Mouse (Mus musculus): Measurements from ENCODE around the gene Hipk3. TPM values are rescaled to one million over a fixed set of nuclear protein-coding genes. Genes with fewer than 3 reads are reported as not detected.
A peak's percentile ranks its signal among the peaks of the same experiment; 100 is the strongest.

The Hipk3 gene
- polyA plus RNA-seq (2015; fragmentation: Nextera tagmentation; extraction: Ambion mirVana): 15.5 and 15.6 TPM in 2 replicates

- under 1% methylated on average over 56 of the region's 98 CpGs for WGBS
- no peaks in the 10 kb centered on the region for H3K9me3 ChIP-seq (ENCODE audit: control insufficient read depth, low read length)
- H3K4me3 ChIP-seq (ENCODE audit: low read length): peak within 1 kb of the TSS; percentile 96
- H3K27ac ChIP-seq (ENCODE audit: low read length): peak within 1 kb of the TSS; percentile 100
- peaks cover 33% of the 10 kb centered on the region for H3K4me1 ChIP-seq (replicated peaks; ENCODE audit: control insufficient read depth, insufficient read depth, low read length)
- H3K4me2 ChIP-seq (ENCODE audit: low read depth, low read length): peak within 1 kb of the TSS; percentile 77
- no peaks in the 10 kb centered on the region for H3K36me3 ChIP-seq (ENCODE audit: control insufficient read depth, insufficient read depth, low read length)
- ATAC-seq (ENCODE audit: low read depth): peak; percentile 95
- no peaks in the 10 kb centered on the region for H3K27me3 ChIP-seq (ENCODE audit: control insufficient read depth, insufficient read depth, low read depth, low read length)
- H3K9ac ChIP-seq (ENCODE audit: low read length): peak within 1 kb of the TSS; percentile 100
Observed at GRCm38 (mm10) chr2:104493951-104494800, at the start of gene Hipk3. Gene Hipk3, minus strand, starts transcription at chr2:104494446.

- Histone ChIP-seq H3K36me3 (ENCODE audit: control insufficient read depth, insufficient read depth, low read length) (no peaks in the 10 kb centered on the region), H3K4me3 (ENCODE audit: low read length) (no peak overlapping the region), H3K27ac (ENCODE audit: low read length) (no peak overlapping the region), H3K4me1 (replicated peaks; ENCODE audit: control insufficient read depth, insufficient read depth, low read length) (no peaks in the 10 kb centered on the region), H3K9me3 (ENCODE audit: control insufficient read depth, low read length) (no peaks in the 10 kb centered on the region), H3K9ac (ENCODE audit: low read length) (no peak overlapping the region), H3K27me3 (ENCODE audit: control insufficient read depth, insufficient read depth, low read depth, low read length) (no peaks in the 10 kb centered on the region), H3K4me2 (ENCODE audit: low read depth, low read length) (no peak overlapping the region)
- no peak for ATAC-seq (ENCODE audit: low read depth)
- 51% methylated on average over 2 of the region's 2 CpGs for WGBS
Observed at GRCm38 (mm10) chr2:104540286-104540685, 46.0 kb upstream of the Hipk3 start.

GRCm38 (mm10) chr2:104534751-104535150, 40.5 kb upstream of the Hipk3 start:
- Histone ChIP-seq H3K4me3 (ENCODE audit: low read length) (no peak overlapping the region), H3K4me2 (ENCODE audit: low read depth, low read length) (no peak overlapping the region), H3K9ac (ENCODE audit: low read length) (no peak overlapping the region), H3K4me1 (replicated peaks; ENCODE audit: control insufficient read depth, insufficient read depth, low read length) (no peaks in the 10 kb centered on the region), H3K27ac (ENCODE audit: low read length) (no peak overlapping the region), H3K27me3 (ENCODE audit: control insufficient read depth, insufficient read depth, low read depth, low read length) (no peaks in the 10 kb centered on the region), H3K36me3 (ENCODE audit: control insufficient read depth, insufficient read depth, low read length) (no peaks in the 10 kb centered on the region), H3K9me3 (ENCODE audit: control insufficient read depth, low read length) (no peaks in the 10 kb centered on the region)
- no peak for ATAC-seq (ENCODE audit: low read depth)
- 84% methylated on average over 3 of the region's 3 CpGs for WGBS

- Histone ChIP-seq H3K27me3 (ENCODE audit: control insufficient read depth, insufficient read depth, low read depth, low read length) (no peaks in the 10 kb centered on the region), H3K9ac (ENCODE audit: low read length) (no peak overlapping the region), H3K9me3 (ENCODE audit: control insufficient read depth, low read length) (no peaks in the 10 kb centered on the region), H3K4me3 (ENCODE audit: low read length) (no peak overlapping the region), H3K4me2 (ENCODE audit: low read depth, low read length) (no peak overlapping the region), H3K27ac (ENCODE audit: low read length) (no peak overlapping the region), H3K36me3 (ENCODE audit: control insufficient read depth, insufficient read depth, low read length) (no peaks in the 10 kb centered on the region), H3K4me1 (replicated peaks; ENCODE audit: control insufficient read depth, insufficient read depth, low read length) (no peaks in the 10 kb centered on the region)
- WGBS: 76% methylated on average over 1 of the region's 1 CpGs
- ATAC-seq (ENCODE audit: low read depth): no peak
Observed at GRCm38 (mm10) chr2:104532548-104532947, 38.3 kb upstream of the Hipk3 start.

GRCm38 (mm10) chr2:104526559-104526958, 32.3 kb upstream of the Hipk3 start:
- H3K9me3 ChIP-seq (ENCODE audit: control insufficient read depth, low read length): no peaks in the 10 kb centered on the region
- no peak overlapping the region for H3K4me3 ChIP-seq (ENCODE audit: low read length)
- H3K4me1 ChIP-seq (replicated peaks; ENCODE audit: control insufficient read depth, insufficient read depth, low read length): peaks cover 7% of the 10 kb centered on the region; the same call in 1 of the 2 replicates
- no peak overlapping the region for H3K4me2 ChIP-seq (ENCODE audit: low read depth, low read length)
- no peaks in the 10 kb centered on the region for H3K27me3 ChIP-seq (ENCODE audit: control insufficient read depth, insufficient read depth, low read depth, low read length)
- ATAC-seq (ENCODE audit: low read depth): no peak
- no peak overlapping the region for H3K9ac ChIP-seq (ENCODE audit: low read length)
- H3K36me3 ChIP-seq (ENCODE audit: control insufficient read depth, insufficient read depth, low read length): no peaks in the 10 kb centered on the region
- no peak overlapping the region for H3K27ac ChIP-seq (ENCODE audit: low read length)
- WGBS: 56% methylated on average over 3 of the region's 3 CpGs

- peak; percentile 41; the same call in 1 of the 2 replicates for ATAC-seq (ENCODE audit: low read depth)
- 9% methylated on average over 5 of the region's 5 CpGs for WGBS
- Histone ChIP-seq H3K4me1 (replicated peaks; ENCODE audit: control insufficient read depth, insufficient read depth, low read length) (peaks cover 7% of the 10 kb centered on the region; the same call in 1 of the 2 replicates), H3K4me2 (ENCODE audit: low read depth, low read length) (no peak overlapping the region), H3K4me3 (ENCODE audit: low read length) (no peak overlapping the region), H3K27ac (ENCODE audit: low read length) (no peak overlapping the region), H3K27me3 (ENCODE audit: control insufficient read depth, insufficient read depth, low read depth, low read length) (no peaks in the 10 kb centered on the region), H3K9ac (ENCODE audit: low read length) (no peak overlapping the region), H3K36me3 (ENCODE audit: control insufficient read depth, insufficient read depth, low read length) (no peaks in the 10 kb centered on the region), H3K9me3 (ENCODE audit: control insufficient read depth, low read length) (no peaks in the 10 kb centered on the region)
Observed at GRCm38 (mm10) chr2:104525506-104525905, 31.3 kb upstream of the Hipk3 start.

- H3K4me2 ChIP-seq (ENCODE audit: low read depth, low read length): no peak overlapping the region
- H3K36me3 ChIP-seq (ENCODE audit: control insufficient read depth, insufficient read depth, low read length): no peaks in the 10 kb centered on the region
- H3K4me3 ChIP-seq (ENCODE audit: low read length): no peak overlapping the region
- no peaks in the 10 kb centered on the region for H3K27me3 ChIP-seq (ENCODE audit: control insufficient read depth, insufficient read depth, low read depth, low read length)
- no peaks in the 10 kb centered on the region for H3K4me1 ChIP-seq (replicated peaks; ENCODE audit: control insufficient read depth, insufficient read depth, low read length)
- no peak overlapping the region for H3K27ac ChIP-seq (ENCODE audit: low read length)
- no peak overlapping the region for H3K9ac ChIP-seq (ENCODE audit: low read length)
- no peak for ATAC-seq (ENCODE audit: low read depth)
- no peaks in the 10 kb centered on the region for H3K9me3 ChIP-seq (ENCODE audit: control insufficient read depth, low read length)
- whole genome bisulfite sequencing: 85% methylated on average over 8 of the region's 8 CpGs
Observed at GRCm38 (mm10) chr2:104511622-104512021, 17.4 kb upstream of the Hipk3 start.

GRCm38 (mm10) chr2:104502388-104502787, 8.1 kb upstream of the Hipk3 start:
- Histone ChIP-seq H3K9me3 (ENCODE audit: control insufficient read depth, low read length) (no peaks in the 10 kb centered on the region), H3K4me2 (ENCODE audit: low read depth, low read length) (no peak overlapping the region), H3K27me3 (ENCODE audit: control insufficient read depth, insufficient read depth, low read depth, low read length) (no peaks in the 10 kb centered on the region), H3K4me3 (ENCODE audit: low read length) (no peak overlapping the region), H3K27ac (ENCODE audit: low read length) (no peak overlapping the region), H3K4me1 (replicated peaks; ENCODE audit: control insufficient read depth, insufficient read depth, low read length) (peaks cover 10% of the 10 kb centered on the region), H3K9ac (ENCODE audit: low read length) (no peak overlapping the region), H3K36me3 (ENCODE audit: control insufficient read depth, insufficient read depth, low read length) (no peaks in the 10 kb centered on the region)
- ATAC-seq (ENCODE audit: low read depth): no peak
- WGBS: 44% methylated on average over 3 of the region's 3 CpGs

- Histone ChIP-seq H3K9ac (ENCODE audit: low read length) (no peak overlapping the region), H3K4me1 (replicated peaks; ENCODE audit: control insufficient read depth, insufficient read depth, low read length) (peaks cover 17% of the 10 kb centered on the region), H3K4me3 (ENCODE audit: low read length) (no peak overlapping the region), H3K27ac (ENCODE audit: low read length) (no peak overlapping the region), H3K36me3 (ENCODE audit: control insufficient read depth, insufficient read depth, low read length) (no peaks in the 10 kb centered on the region), H3K9me3 (ENCODE audit: control insufficient read depth, low read length) (no peaks in the 10 kb centered on the region), H3K27me3 (ENCODE audit: control insufficient read depth, insufficient read depth, low read depth, low read length) (no peaks in the 10 kb centered on the region), H3K4me2 (ENCODE audit: low read depth, low read length) (no peak overlapping the region)
- ATAC-seq (ENCODE audit: low read depth): no peak
- 86% methylated on average over 2 of the region's 2 CpGs for WGBS
Observed at GRCm38 (mm10) chr2:104501091-104501490, 6.8 kb upstream of the Hipk3 start.

All from lung, embryonic 16.5 days (tissue).